Comparison of ENCODE assay signal across 8 mouse cellular contexts in the genomic region with DNA sequence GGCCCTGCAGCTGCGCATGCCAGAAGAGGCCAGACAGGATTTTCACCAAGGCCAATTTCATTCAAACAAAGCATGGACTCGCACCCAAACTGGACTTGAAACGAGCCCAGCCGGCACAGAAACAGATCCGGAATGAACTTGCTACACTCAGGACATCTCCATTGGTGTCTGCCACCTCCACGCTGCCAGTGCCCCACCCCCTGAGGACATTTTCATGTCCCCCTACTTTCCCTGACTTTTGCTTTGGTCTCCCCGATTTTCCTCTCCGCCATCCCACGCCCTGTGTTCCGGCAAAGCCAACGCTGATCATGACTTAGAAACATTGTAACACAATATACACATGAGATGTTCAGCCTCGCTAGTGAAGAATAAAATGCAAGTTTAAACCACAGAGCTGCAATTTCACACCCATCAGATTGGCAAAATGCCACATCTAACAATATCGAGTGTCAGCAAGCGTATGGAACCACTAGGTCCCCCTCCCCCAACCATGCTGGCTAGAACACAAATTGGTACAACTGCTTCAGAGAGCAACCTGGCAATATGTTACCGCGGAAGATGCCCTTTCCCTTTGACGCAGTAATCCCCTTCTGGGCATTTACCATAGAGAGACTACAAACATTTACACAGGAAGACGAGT. TPM values are rescaled to one million over a fixed set of nuclear protein-coding genes. Genes with fewer than 3 reads are reported as not detected.
DNase-seq lines count a peak whose midpoint lies in the region; ATAC-seq lines count a peak whose summit lies in the region.

No protein-coding gene starts in this region.

- no peaks in the 10 kb centered on the region for H3K9me3 ChIP-seq in limb, embryonic 12.5 days
- no peaks in the 10 kb centered on the region for H3K9me3 ChIP-seq in limb, embryonic 10.5 days (replicated peaks)
- H3K9me3 ChIP-seq in embryonic facial prominence, embryonic 13.5 days = no peaks in the 10 kb centered on the region
- H3K9me3 ChIP-seq in neural tube, embryonic 15.5 days (replicated peaks) = no peaks in the 10 kb centered on the region

- 0 out of 2 replicates have a peak, but pooled peaks cover 4% of the 10 kb centered on the region for H3K36me3 ChIP-seq in limb, embryonic 12.5 days
- H3K36me3 ChIP-seq in limb, embryonic 10.5 days = peaks cover 12% of the 10 kb centered on the region; the same call in 1 of the 2 replicates
- H3K36me3 ChIP-seq in embryonic facial prominence, embryonic 13.5 days = no peaks in the 10 kb centered on the region
- no peaks in the 10 kb centered on the region for H3K36me3 ChIP-seq in neural tube, embryonic 15.5 days

- H3K4me2 ChIP-seq in limb, embryonic 12.5 days = 0 out of 2 replicates have a peak overlapping the region, but pooled peaks have one; percentile 20
- H3K4me2 ChIP-seq in embryonic facial prominence, embryonic 13.5 days = peak overlapping the region; percentile 43
- H3K4me2 ChIP-seq in neural tube, embryonic 15.5 days = peak overlapping the region; percentile 30

- H3K27me3 ChIP-seq in limb, embryonic 12.5 days = no peaks in the 10 kb centered on the region
- no peaks in the 10 kb centered on the region for H3K27me3 ChIP-seq in limb, embryonic 10.5 days (ENCODE audit: low read depth, poor library complexity, severe bottlenecking)
- no peaks in the 10 kb centered on the region for H3K27me3 ChIP-seq in embryonic facial prominence, embryonic 13.5 days
- H3K27me3 ChIP-seq in neural tube, embryonic 15.5 days (replicated peaks) = no peaks in the 10 kb centered on the region

- no peak overlapping the region for H3K9ac ChIP-seq in limb, embryonic 12.5 days (replicated peaks)
- no peak overlapping the region for H3K9ac ChIP-seq in embryonic facial prominence, embryonic 13.5 days
- H3K9ac ChIP-seq in neural tube, embryonic 15.5 days (replicated peaks) = no peak overlapping the region

- peak overlapping the region; percentile 43; the same call in 1 of the 2 replicates for H3K27ac ChIP-seq in limb, embryonic 12.5 days
- no peak overlapping the region for H3K27ac ChIP-seq in limb, embryonic 10.5 days
- peak overlapping the region; percentile 56; the same call in 1 of the 2 replicates for H3K27ac ChIP-seq in embryonic facial prominence, embryonic 13.5 days
- H3K27ac ChIP-seq in neural tube, embryonic 15.5 days (replicated peaks) = 0 out of 2 replicates have a peak overlapping the region, but pooled peaks have one; percentile 4

- WGBS in limb, embryonic 12.5 days = 80% methylated on average over 18 of the region's 18 CpGs
- 92% methylated on average over 18 of the region's 18 CpGs for WGBS in limb, embryonic 10.5 days
- 56% methylated on average over 18 of the region's 18 CpGs for WGBS in embryonic facial prominence, embryonic 13.5 days
- 63% methylated on average over 18 of the region's 18 CpGs for WGBS in neural tube, embryonic 15.5 days

- no peak overlapping the region for H3K4me3 ChIP-seq in limb, embryonic 12.5 days (replicated peaks)
- no peak overlapping the region for H3K4me3 ChIP-seq in limb, embryonic 10.5 days
- H3K4me3 ChIP-seq in embryonic facial prominence, embryonic 13.5 days = no peak overlapping the region
- no peak overlapping the region for H3K4me3 ChIP-seq in neural tube, embryonic 15.5 days (replicated peaks)

- H3K4me1 ChIP-seq in limb, embryonic 12.5 days (replicated peaks) = peaks cover 52% of the 10 kb centered on the region
- peaks cover 40% of the 10 kb centered on the region for H3K4me1 ChIP-seq in limb, embryonic 10.5 days
- H3K4me1 ChIP-seq in embryonic facial prominence, embryonic 13.5 days = peaks cover 54% of the 10 kb centered on the region
- peaks cover 26% of the 10 kb centered on the region for H3K4me1 ChIP-seq in neural tube, embryonic 15.5 days

- DNase-seq in cerebellum, adult 11 months = peak; percentile 44
- DNase-seq in limb, embryonic 10.5 days (ENCODE audit: low spot score) = no peak
- DNase-seq in adrenal gland, adult (ENCODE audit: inconsistent age in 2 of 2, low spot score in 1 of 2) = no peak
- no peak for DNase-seq in kidney, postnatal 10 days

- ATAC-seq in cerebellum, adult (ENCODE audit: insufficient number of reproducible peaks, low FRiP score, low TSS enrichment) = no peak
- ATAC-seq in limb, embryonic 12.5 days (ENCODE audit: insufficient number of reproducible peaks, insufficient read depth, low FRiP score, low TSS enrichment, low read depth) = no peak
- ATAC-seq in embryonic facial prominence, embryonic 13.5 days (ENCODE audit: insufficient number of reproducible peaks, insufficient read depth, low FRiP score, low TSS enrichment, low read depth) = no peak
- no peak for ATAC-seq in neural tube, embryonic 15.5 days (ENCODE audit: low FRiP score)

RNA-seq across cellular contexts. Expression of gene Usp46, which starts 6.7 kb away (rescaled TPM):
- polyA plus RNA-seq in limb, embryonic 12.5 days (2016; fragmentation: Nextera tagmentation; extraction: Ambion mirVana) = 47.2 and 49.3 TPM in 2 replicates
- polyA plus RNA-seq in limb, embryonic 10.5 days (2016; fragmentation: Nextera tagmentation; extraction: Ambion mirVana) = 30.8 and 37.9 TPM in 2 replicates
- 36.5 and 38.6 TPM in 2 replicates for polyA plus RNA-seq in embryonic facial prominence, embryonic 13.5 days (2015; fragmentation: Nextera tagmentation; extraction: Ambion mirVana)
- 27.8 and 29.9 TPM in 2 replicates for polyA plus RNA-seq in neural tube, embryonic 15.5 days (2015; fragmentation: Nextera tagmentation; extraction: Ambion mirVana)
